Mouse (Mus musculus): ENCODE measurements at regions not wholly inside any gene's neighbourhood (a gene's known extent, or its start where the extent isn't known, plus 50 kb on each side); places are given as distances from the start of the nearest gene placed in this dataset.
A peak's percentile ranks its signal among the peaks of the same experiment; 100 is the strongest.

GRCm38 (mm10) chr15:56344304-56344932 lies 1133.0 kb downstream of the Slc22a22 start:
- TF ChIP-seq POLR2A (IDR thresholded peaks at IDR 0.05; ENCODE audit: control insufficient read depth, low read depth, low read length) (no peak), CTCF (IDR thresholded peaks at IDR 0.05; ENCODE audit: control insufficient read depth, insufficient read depth, insufficient replicate concordance, low read depth, low read length) (no peak)
- no peak overlapping the region for H3K4me3 ChIP-seq (ENCODE audit: control insufficient read depth, low read depth, low read length)
- no peak overlapping the region for H3K27ac ChIP-seq (ENCODE audit: control insufficient read depth, insufficient read depth, low read depth, low read length)
- H3K27me3 ChIP-seq (ENCODE audit: control insufficient read depth, insufficient read depth, low read length) = no peaks in the 10 kb centered on the region
- H3K36me3 ChIP-seq (ENCODE audit: control insufficient read depth, insufficient read depth, low read length) = no peaks in the 10 kb centered on the region
- no peaks in the 10 kb centered on the region for H3K4me1 ChIP-seq (ENCODE audit: control insufficient read depth, insufficient read depth, low read length)

GRCm38 (mm10) chr15:56337879-56338278 lies 1139.5 kb downstream of the Slc22a22 start:
- TF ChIP-seq CTCF (IDR thresholded peaks at IDR 0.05; ENCODE audit: control insufficient read depth, insufficient read depth, insufficient replicate concordance, low read depth, low read length) = no peak
- no peak for TF ChIP-seq POLR2A (IDR thresholded peaks at IDR 0.05; ENCODE audit: control insufficient read depth, low read depth, low read length)
- no peak overlapping the region for H3K4me3 ChIP-seq (ENCODE audit: control insufficient read depth, low read depth, low read length)
- no peaks in the 10 kb centered on the region for H3K27me3 ChIP-seq (ENCODE audit: control insufficient read depth, insufficient read depth, low read length)
- H3K27ac ChIP-seq (ENCODE audit: control insufficient read depth, insufficient read depth, low read depth, low read length) = no peak overlapping the region
- H3K4me1 ChIP-seq (ENCODE audit: control insufficient read depth, insufficient read depth, low read length) = no peaks in the 10 kb centered on the region
- no peaks in the 10 kb centered on the region for H3K36me3 ChIP-seq (ENCODE audit: control insufficient read depth, insufficient read depth, low read length)

GRCm38 (mm10) chr15:56336449-56336848 lies 1141.0 kb downstream of the Slc22a22 start:
- H3K36me3 ChIP-seq (ENCODE audit: control insufficient read depth, insufficient read depth, low read length) = no peaks in the 10 kb centered on the region
- H3K4me3 ChIP-seq (ENCODE audit: control insufficient read depth, low read depth, low read length) = no peak overlapping the region
- H3K4me1 ChIP-seq (ENCODE audit: control insufficient read depth, insufficient read depth, low read length) = no peaks in the 10 kb centered on the region
- TF ChIP-seq POLR2A (IDR thresholded peaks at IDR 0.05; ENCODE audit: control insufficient read depth, low read depth, low read length) = no peak
- peak; percentile 48; the same call in 1 of the 2 replicates for TF ChIP-seq CTCF (IDR thresholded peaks at IDR 0.05; ENCODE audit: control insufficient read depth, insufficient read depth, insufficient replicate concordance, low read depth, low read length)
- H3K27ac ChIP-seq (ENCODE audit: control insufficient read depth, insufficient read depth, low read depth, low read length) = no peak overlapping the region
- H3K27me3 ChIP-seq (ENCODE audit: control insufficient read depth, insufficient read depth, low read length) = no peaks in the 10 kb centered on the region

- no peak overlapping the region for H3K27ac ChIP-seq (ENCODE audit: control insufficient read depth, insufficient read depth, low read depth, low read length)
- no peaks in the 10 kb centered on the region for H3K4me1 ChIP-seq (ENCODE audit: control insufficient read depth, insufficient read depth, low read length)
- TF ChIP-seq POLR2A (IDR thresholded peaks at IDR 0.05; ENCODE audit: control insufficient read depth, low read depth, low read length) = no peak
- TF ChIP-seq CTCF (IDR thresholded peaks at IDR 0.05; ENCODE audit: control insufficient read depth, insufficient read depth, insufficient replicate concordance, low read depth, low read length) = no peak
- no peaks in the 10 kb centered on the region for H3K36me3 ChIP-seq (ENCODE audit: control insufficient read depth, insufficient read depth, low read length)
- H3K4me3 ChIP-seq (ENCODE audit: control insufficient read depth, low read depth, low read length) = no peak overlapping the region
- no peaks in the 10 kb centered on the region for H3K27me3 ChIP-seq (ENCODE audit: control insufficient read depth, insufficient read depth, low read length)
Measured at GRCm38 (mm10) chr15:56335011-56335410, 1142.4 kb downstream of the Slc22a22 start.

DNA sequence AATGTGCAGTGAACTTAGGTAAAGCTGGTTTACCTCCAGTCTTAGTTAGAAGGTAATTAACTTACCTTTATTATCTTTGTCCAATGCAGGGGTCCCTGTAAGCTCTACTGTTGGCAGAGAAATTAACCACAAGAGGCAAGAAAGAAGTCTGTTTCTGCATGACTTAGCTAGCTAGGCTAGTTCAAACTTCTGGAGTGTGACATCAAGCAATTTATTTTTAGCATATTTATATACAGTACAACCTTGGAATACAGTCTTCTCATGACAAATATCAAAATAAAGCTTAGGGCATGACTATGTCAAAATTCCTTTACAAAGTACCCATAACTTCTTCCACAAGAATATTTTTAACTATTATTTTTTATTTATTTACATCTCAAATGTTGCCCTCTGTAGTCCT lies 1156.9 kb downstream of the Slc22a22 start:
- no peaks in the 10 kb centered on the region for H3K27me3 ChIP-seq (ENCODE audit: control insufficient read depth, insufficient read depth, low read length)
- no peak for TF ChIP-seq POLR2A (IDR thresholded peaks at IDR 0.05; ENCODE audit: control insufficient read depth, low read depth, low read length)
- TF ChIP-seq CTCF (IDR thresholded peaks at IDR 0.05; ENCODE audit: control insufficient read depth, insufficient read depth, insufficient replicate concordance, low read depth, low read length) = no peak
- H3K4me3 ChIP-seq (ENCODE audit: control insufficient read depth, low read depth, low read length) = no peak overlapping the region
- no peaks in the 10 kb centered on the region for H3K4me1 ChIP-seq (ENCODE audit: control insufficient read depth, insufficient read depth, low read length)
- no peak overlapping the region for H3K27ac ChIP-seq (ENCODE audit: control insufficient read depth, insufficient read depth, low read depth, low read length)
- H3K36me3 ChIP-seq (ENCODE audit: control insufficient read depth, insufficient read depth, low read length) = no peaks in the 10 kb centered on the region

DNA sequence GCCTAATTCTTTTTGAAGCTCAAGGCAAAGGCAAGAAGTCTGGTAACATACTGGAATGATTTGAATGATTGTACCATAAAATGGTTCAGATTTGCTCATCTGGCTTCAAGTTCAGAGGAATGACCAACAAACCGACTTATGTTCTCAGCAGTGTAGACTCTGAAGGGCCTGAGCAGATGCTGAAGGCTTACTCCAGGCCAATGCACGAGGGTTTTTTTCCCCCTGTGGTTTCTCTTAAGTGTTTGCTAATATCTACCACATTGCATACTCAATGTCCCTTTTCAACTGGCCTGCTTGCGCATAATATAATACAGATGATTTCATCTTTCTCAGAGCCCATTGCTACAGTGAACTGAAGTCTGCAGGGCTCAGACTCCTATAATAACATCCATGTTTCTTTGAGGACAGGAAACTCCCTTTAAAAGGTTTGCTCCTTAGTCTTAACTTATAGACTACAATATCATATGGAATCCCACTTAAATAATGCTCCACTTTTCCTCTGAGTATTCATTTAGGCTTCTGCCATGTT lies 1182.5 kb downstream of the Slc22a22 start:
- TF ChIP-seq CTCF (IDR thresholded peaks at IDR 0.05; ENCODE audit: control insufficient read depth, insufficient read depth, insufficient replicate concordance, low read depth, low read length) = no peak
- TF ChIP-seq POLR2A (IDR thresholded peaks at IDR 0.05; ENCODE audit: control insufficient read depth, low read depth, low read length) = no peak
- H3K4me1 ChIP-seq (ENCODE audit: control insufficient read depth, insufficient read depth, low read length) = no peaks in the 10 kb centered on the region
- no peaks in the 10 kb centered on the region for H3K27me3 ChIP-seq (ENCODE audit: control insufficient read depth, insufficient read depth, low read length)
- no peak overlapping the region for H3K4me3 ChIP-seq (ENCODE audit: control insufficient read depth, low read depth, low read length)
- H3K27ac ChIP-seq (ENCODE audit: control insufficient read depth, insufficient read depth, low read depth, low read length) = no peak overlapping the region
- H3K36me3 ChIP-seq (ENCODE audit: control insufficient read depth, insufficient read depth, low read length) = no peaks in the 10 kb centered on the region

DNA sequence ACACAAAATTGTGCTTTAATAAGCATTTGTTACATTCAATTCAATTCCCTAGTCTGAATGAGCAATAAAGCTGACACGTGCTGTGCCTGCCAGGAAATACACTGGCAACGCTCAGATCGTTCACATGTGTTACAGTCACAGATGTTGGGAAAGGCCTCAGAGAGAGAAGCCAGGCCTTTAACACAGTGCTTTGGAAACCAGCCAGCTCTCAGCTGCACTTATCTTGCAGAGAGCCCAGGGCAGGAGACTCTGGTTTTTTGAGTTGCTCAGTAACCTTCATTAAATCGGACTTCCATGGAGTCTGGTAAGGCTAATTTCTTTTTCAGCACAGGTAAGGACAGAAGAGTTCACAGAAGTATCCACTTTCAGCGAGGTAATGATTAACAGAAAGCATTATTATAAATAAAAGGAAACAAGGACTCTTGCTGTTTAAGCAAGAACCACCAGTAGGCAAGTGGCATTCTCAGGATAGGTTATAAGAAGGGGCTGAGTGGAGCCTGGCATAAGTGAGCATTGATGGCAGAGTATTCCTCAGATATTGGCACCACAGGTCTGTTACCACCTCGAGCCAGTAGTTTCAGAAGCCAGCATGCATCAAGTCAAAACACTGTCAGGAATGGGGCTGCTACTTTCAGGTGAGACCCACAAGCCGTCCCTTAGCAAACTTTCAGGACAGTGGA lies 1198.7 kb downstream of the Slc22a22 start:
- Histone ChIP-seq H3K27ac (ENCODE audit: control insufficient read depth, insufficient read depth, low read depth, low read length) (no peak overlapping the region), H3K4me3 (ENCODE audit: control insufficient read depth, low read depth, low read length) (no peak overlapping the region), H3K4me1 (ENCODE audit: control insufficient read depth, insufficient read depth, low read length) (no peaks in the 10 kb centered on the region), H3K27me3 (ENCODE audit: control insufficient read depth, insufficient read depth, low read length) (no peaks in the 10 kb centered on the region), H3K36me3 (ENCODE audit: control insufficient read depth, insufficient read depth, low read length) (no peaks in the 10 kb centered on the region)
- TF ChIP-seq POLR2A (IDR thresholded peaks at IDR 0.05; ENCODE audit: control insufficient read depth, low read depth, low read length) (no peak), CTCF (IDR thresholded peaks at IDR 0.05; ENCODE audit: control insufficient read depth, insufficient read depth, insufficient replicate concordance, low read depth, low read length) (no peak)

Data from testis, adult 2 months (tissue).